Mouse (Mus musculus) kidney, postnatal 4 days (tissue): ENCODE results near the gene Baz1a.
"Not testable (repeated sequence)": the region's sequence is repeated elsewhere in the genome, so short reads cannot be mapped to it uniquely, and the experiment has no call there.

ENCODE experiments used
- DNase-seq, 2 experiments: peaks; one replicate each; pipeline ENCODE4 v3.0.0; 2021; ENCODE audit warnings: mixed read lengths in 2 of 2

The Baz1a gene

GRCm38 (mm10) chr12:54980532-54980931 is 33.6 kb downstream of the Baz1a start:
- DNase-seq, result no peak

- no peak for DNase-seq
Observed at GRCm38 (mm10) chr12:54969033-54969432, 45.1 kb downstream of the Baz1a start.

- DNase-seq, result no peak
Observed at GRCm38 (mm10) chr12:54965532-54966160, 48.5 kb downstream of the Baz1a start.

- no peak for DNase-seq
Observed at GRCm38 (mm10) chr12:54959569-54959968, 54.6 kb downstream of the Baz1a start.

- no peak for DNase-seq
Observed at GRCm38 (mm10) chr12:54956974-54957373, 57.2 kb downstream of the Baz1a start.

GRCm38 (mm10) chr12:54956457-54956856 is 57.7 kb downstream of the Baz1a start:
- DNase-seq, result no peak

- DNase-seq, result no peak
Observed at GRCm38 (mm10) chr12:54946116-54946515, 68.0 kb downstream of the Baz1a start.

- DNase-seq, result not testable (repeated sequence)
Observed at GRCm38 (mm10) chr12:54942586-54943157, 71.5 kb downstream of the Baz1a start.

GRCm38 (mm10) chr12:54937581-54938343 is 76.4 kb downstream of the Baz1a start:
- DNase-seq, result not testable (repeated sequence)

GRCm38 (mm10) chr12:54910387-54910786 is 103.8 kb downstream of the Baz1a start:
- no peak for DNase-seq

- DNase-seq, result not testable (repeated sequence)
Observed at GRCm38 (mm10) chr12:54892559-54892958, 121.6 kb downstream of the Baz1a start.

- no peak for DNase-seq
Observed at GRCm38 (mm10) chr12:54890426-54890825, 123.7 kb downstream of the Baz1a start.

- DNase-seq, result no peak
Observed at GRCm38 (mm10) chr12:54887580-54888127, 126.5 kb downstream of the Baz1a start.

- DNase-seq, result peak; percentile 80 to 83
Observed at GRCm38 (mm10) chr12:54879630-54880029, 134.5 kb downstream of the Baz1a start.

- no peak for DNase-seq
Observed at GRCm38 (mm10) chr12:54879211-54879610, 134.9 kb downstream of the Baz1a start.

GRCm38 (mm10) chr12:54877875-54878274 is 136.3 kb downstream of the Baz1a start:
- DNase-seq, result no peak

- peak in 1 of 2 experiments; percentile 11 for DNase-seq
Observed at GRCm38 (mm10) chr12:54876879-54877278, 137.3 kb downstream of the Baz1a start.

- DNase-seq, result no peak
Observed at GRCm38 (mm10) chr12:54874711-54875110, 139.4 kb downstream of the Baz1a start.

- DNase-seq, result peak; percentile 92 to 95
Observed at GRCm38 (mm10) chr12:54862606-54863535, 151.3 kb downstream of the Baz1a start, which contains the start of gene Cfl2. Gene Cfl2, minus strand, starts transcription at chr12:54862877.

GRCm38 (mm10) chr12:54861991-54862605 is 152.1 kb downstream of the Baz1a start:
- peak in 1 of 2 experiments; percentile 33 for DNase-seq

- no peak for DNase-seq
Observed at GRCm38 (mm10) chr12:54859531-54859930, 154.6 kb downstream of the Baz1a start.

- no peak for DNase-seq
Observed at GRCm38 (mm10) chr12:54850551-54850950, 163.6 kb downstream of the Baz1a start.
